Mouse (Mus musculus) macrophage (primary cell): Measurements from ENCODE around the gene Prkcz. TPM values are rescaled to one million over a fixed set of nuclear protein-coding genes. Genes with fewer than 3 reads are reported as not detected.
"Not testable (repeated sequence)": the region's sequence is repeated elsewhere in the genome, so short reads cannot be mapped to it uniquely, and the experiment has no call there.

Source experiments
- H3K27ac ChIP-seq: fragments of 350-480 bp; formaldehyde crosslinking; 2 replicates; pipeline ENCODE4 v1.9.0; 2021
- H3K36me3 ChIP-seq: fragments of 350-480 bp; formaldehyde crosslinking; 2 replicates; pipeline ENCODE4 v1.9.0; 2021; ENCODE audit errors: inconsistent target
- H3K4me3 ChIP-seq: fragments of 350-480 bp; formaldehyde crosslinking; 2 replicates; pipeline ENCODE4 v1.9.0; 2021; ENCODE audit errors: inconsistent target
- H3K79me2 ChIP-seq: fragments of 350-480 bp; formaldehyde crosslinking; 2 replicates; pipeline ENCODE4 v1.9.0; 2021; ENCODE audit errors: inconsistent target
- WGBS: methylation state at CpG from one replicate; pipeline ENCODE4 v1.1.7; 2026; ENCODE audit warnings: inconsistent platforms; ENCODE audit not compliant: missing documents; 5-methylcytosine and 5-hydroxymethylcytosine counted together
- polyA plus RNA-seq: library from polyadenylated mRNA; stranded (reverse); fragments of 250-400 nt; gene quantifications from 3 replicates; pipeline ENCODE4 v1.2.4, GENCODE M21; 2018; ENCODE audit warnings: inconsistent platforms

The Prkcz gene
- polyA plus RNA-seq, 1 experiment from 2014 or later: not detected

- no peaks in the 10 kb centered on the region for H3K36me3 ChIP-seq
- 15% methylated on average over 46 of the region's 47 CpGs for WGBS
- H3K79me2 ChIP-seq: no peaks in the 10 kb centered on the region
- H3K4me3 ChIP-seq: no peak overlapping the region
- no peak overlapping the region for H3K27ac ChIP-seq
Observed at GRCm38 (mm10) chr4:155344716-155345607, 16.2 kb downstream of the Prkcz start.

- no peak overlapping the region for H3K27ac ChIP-seq
- H3K79me2 ChIP-seq: no peaks in the 10 kb centered on the region
- no peak overlapping the region for H3K4me3 ChIP-seq
- 70% methylated on average over 2 of the region's 3 CpGs for WGBS
- H3K36me3 ChIP-seq: no peaks in the 10 kb centered on the region
Observed at GRCm38 (mm10) chr4:155344299-155344600, 16.9 kb downstream of the Prkcz start.

GRCm38 (mm10) chr4:155343415-155344298, 17.5 kb downstream of the Prkcz start:
- 77% methylated on average over 14 of the region's 14 CpGs for WGBS
- H3K4me3 ChIP-seq: no peak overlapping the region
- no peak overlapping the region for H3K27ac ChIP-seq
- H3K36me3 ChIP-seq: no peaks in the 10 kb centered on the region
- H3K79me2 ChIP-seq: no peaks in the 10 kb centered on the region

GRCm38 (mm10) chr4:155336284-155337050, 24.7 kb downstream of the Prkcz start:
- 90% methylated on average over 11 of the region's 12 CpGs for WGBS
- no peaks in the 10 kb centered on the region for H3K79me2 ChIP-seq
- H3K27ac ChIP-seq: no peak overlapping the region
- no peak overlapping the region for H3K4me3 ChIP-seq
- H3K36me3 ChIP-seq: no peaks in the 10 kb centered on the region

- 73% methylated on average over 7 of the region's 7 CpGs for WGBS
- no peaks in the 10 kb centered on the region for H3K79me2 ChIP-seq
- H3K4me3 ChIP-seq: no peak overlapping the region
- no peaks in the 10 kb centered on the region for H3K36me3 ChIP-seq
- H3K27ac ChIP-seq: no peak overlapping the region
Observed at GRCm38 (mm10) chr4:155332253-155332652, 28.9 kb downstream of the Prkcz start.

- not testable (repeated sequence) for H3K27ac ChIP-seq, H3K36me3 ChIP-seq, H3K79me2 ChIP-seq, H3K4me3 ChIP-seq
- 78% methylated on average over 8 of the region's 11 CpGs for WGBS
Observed at GRCm38 (mm10) chr4:155328385-155328784, 32.8 kb downstream of the Prkcz start.

GRCm38 (mm10) chr4:155325773-155326172, 35.4 kb downstream of the Prkcz start:
- 87% methylated on average over 5 of the region's 5 CpGs for WGBS
- no peaks in the 10 kb centered on the region for H3K36me3 ChIP-seq
- no peaks in the 10 kb centered on the region for H3K79me2 ChIP-seq
- H3K27ac ChIP-seq: no peak overlapping the region
- H3K4me3 ChIP-seq: no peak overlapping the region

GRCm38 (mm10) chr4:155324511-155324910, 36.6 kb downstream of the Prkcz start:
- 63% methylated on average over 8 of the region's 8 CpGs for WGBS
- Histone ChIP-seq H3K4me3 (no peak overlapping the region), H3K27ac (no peak overlapping the region), H3K79me2 (no peaks in the 10 kb centered on the region), H3K36me3 (no peaks in the 10 kb centered on the region)

GRCm38 (mm10) chr4:155323081-155323795, 37.9 kb downstream of the Prkcz start:
- WGBS: 96% methylated on average over 3 of the region's 3 CpGs
- H3K27ac ChIP-seq: no peak overlapping the region
- no peaks in the 10 kb centered on the region for H3K36me3 ChIP-seq
- H3K79me2 ChIP-seq: no peaks in the 10 kb centered on the region
- no peak overlapping the region for H3K4me3 ChIP-seq

GRCm38 (mm10) chr4:155320281-155321244, 40.6 kb downstream of the Prkcz start:
- Histone ChIP-seq H3K27ac (no peak overlapping the region), H3K79me2 (no peaks in the 10 kb centered on the region), H3K36me3 (no peaks in the 10 kb centered on the region), H3K4me3 (no peak overlapping the region)
- WGBS: 62% methylated on average over 15 of the region's 15 CpGs

- H3K36me3 ChIP-seq: no peaks in the 10 kb centered on the region
- WGBS: 8% methylated on average over 2 of the region's 2 CpGs
- H3K27ac ChIP-seq: no peak overlapping the region
- H3K79me2 ChIP-seq: no peaks in the 10 kb centered on the region
- H3K4me3 ChIP-seq: no peak overlapping the region
Observed at GRCm38 (mm10) chr4:155318266-155318665, 42.9 kb downstream of the Prkcz start.

- Histone ChIP-seq H3K36me3 (no peaks in the 10 kb centered on the region), H3K27ac (no peak overlapping the region), H3K79me2 (no peaks in the 10 kb centered on the region), H3K4me3 (no peak overlapping the region)
- 86% methylated on average over 3 of the region's 3 CpGs for WGBS
Observed at GRCm38 (mm10) chr4:155315031-155315430, 46.1 kb downstream of the Prkcz start.

GRCm38 (mm10) chr4:155308679-155309078, 52.5 kb downstream of the Prkcz start:
- H3K36me3 ChIP-seq: no peaks in the 10 kb centered on the region
- H3K27ac ChIP-seq: no peak overlapping the region
- 91% methylated on average over 12 of the region's 12 CpGs for WGBS

More at GRCm38 (mm10) chr4:155308679-155309078, 52.5 kb downstream of the Prkcz start:
- Histone ChIP-seq H3K79me2 (no peaks in the 10 kb centered on the region), H3K4me3 (no peak overlapping the region)
